Mouse (Mus musculus) erythroblast, embryonic 14.5 days (primary cell): ENCODE measurements around the gene Mfsd9.
"Not testable (repeated sequence)": the region's sequence is repeated elsewhere in the genome, so short reads cannot be mapped to it uniquely, and the experiment has no call there.

Experiments
- GATA1 ChIP-seq: IDR thresholded peaks from 2 replicates; pipeline ENCODE4 v1.6.1; 2012; ENCODE audit warnings: low read length, inconsistent platforms, mixed read lengths
- TAL1 ChIP-seq: IDR thresholded peaks from 3 replicates; pipeline ENCODE4 v1.6.1; 2012; ENCODE audit warnings: low read length, inconsistent platforms, mixed read lengths

- not testable (repeated sequence) for TF ChIP-seq GATA1, TAL1
Measured at GRCm38 (mm10) chr1:40738246-40738645, 52.2 kb downstream of the Mfsd9 start.
